Mouse (Mus musculus): ENCODE results near the gene Mapk8ip2. TPM values are rescaled to one million over a fixed set of nuclear protein-coding genes. Genes with fewer than 3 reads are reported as not detected.

Mapk8ip2 gene
- total and polyA plus RNA-seq, 3 experiments, result 0.04 TPM; not detected in 2

DNA sequence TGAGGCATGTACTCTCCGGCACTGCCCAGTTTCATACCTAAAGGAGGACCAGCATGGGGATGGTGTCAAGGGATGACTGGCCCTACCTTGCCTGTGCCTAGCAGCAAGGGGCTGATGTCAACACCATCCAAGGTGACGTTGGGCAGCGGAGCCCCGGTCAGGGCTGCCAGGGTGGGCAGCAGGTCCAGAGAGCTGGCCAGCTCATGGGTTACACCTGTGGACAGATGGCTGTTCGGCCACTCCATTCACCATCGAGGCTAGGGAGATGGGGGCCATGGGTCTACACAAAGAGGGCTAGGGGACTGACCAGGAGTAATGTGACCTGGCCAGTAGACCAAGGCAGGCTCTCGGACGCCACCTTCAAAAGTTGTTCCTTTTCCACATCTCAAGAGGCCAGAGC is 20.2 kb downstream of the Mapk8ip2 start:
- H3K27me3 ChIP-seq (replicated peaks), result no peaks in the 10 kb centered on the region
- in situ Hi-C loops (cut with MboI; ENCODE audit: low pct_ligation_motif_present, low pct_unique_long_range_greater_than_20kb, low sequenced_read_pairs), result no loop called here
- H3K4me3 ChIP-seq (replicated peaks in 1 of 3; ENCODE audit: low read depth in 2 of 3, low read length in 2 of 3, poor library complexity in 1 of 3), result no peak overlapping the region
- H3K27ac ChIP-seq (ENCODE audit: insufficient read depth, low read depth), result no peak overlapping the region
- no peak for DNase-seq (ENCODE audit: extremely low read depth)
- no peak overlapping the region for H3K4me2 ChIP-seq (ENCODE audit: insufficient read depth, low read depth, poor library complexity, severe bottlenecking)
- H3K4me1 ChIP-seq (ENCODE audit: control insufficient read depth in 1 of 2, insufficient read depth in 2 of 2), result peaks cover 8 to 29% of the 10 kb centered on the region in 2 experiments; a peak in 3 of 4 replicates
- dilution Hi-C loops (cut with MboI; ENCODE audit: extremely low pct_ligation_motif_present, extremely low pct_unique_long_range_greater_than_20kb, low sequenced_read_pairs), result no loop called here
- peaks cover 0 to 24% of the 10 kb centered on the region in 2 experiments for H3K36me3 ChIP-seq (replicated peaks in 1 of 2; ENCODE audit: control insufficient read depth in 1 of 2, insufficient read depth in 1 of 2, low read length in 1 of 2)
- no peak for TF ChIP-seq UBTF (IDR thresholded peaks at IDR 0.05; ENCODE audit: low read depth, low read length)
- TF ChIP-seq ETS1 (conservative IDR thresholded peaks at IDR 0.05; ENCODE audit: low read depth, low read length), result no peak
- TF ChIP-seq TBP (conservative IDR thresholded peaks at IDR 0.05; ENCODE audit: low read depth, low read length), result no peak
- no peak for TF ChIP-seq MAX (IDR thresholded peaks at IDR 0.05; ENCODE audit: low read length)
- no peak for TF ChIP-seq MEF2A (IDR thresholded peaks at IDR 0.05; ENCODE audit: borderline replicate concordance, low read depth, low read length)
- TF ChIP-seq ELF1 (IDR thresholded peaks at IDR 0.05; ENCODE audit: low read depth, low read length), result no peak
- no peak for TF ChIP-seq MAZ (IDR thresholded peaks at IDR 0.05; ENCODE audit: low read depth, low read length)
- TF ChIP-seq JUND (conservative IDR thresholded peaks at IDR 0.05; ENCODE audit: low read depth, low read length), result no peak
- no peak for TF ChIP-seq ZC3H11A (IDR thresholded peaks at IDR 0.05; ENCODE audit: low read depth, low read length)
- no peak for TF ChIP-seq CHD1 (IDR thresholded peaks at IDR 0.05; ENCODE audit: low read depth, low read length)
- no peak overlapping the region for H3K9ac ChIP-seq (ENCODE audit: insufficient read depth, low read depth)
- H3K79me2 ChIP-seq (replicated peaks; ENCODE audit: control insufficient read depth, extremely low read depth, insufficient read depth, poor library complexity, severe bottlenecking), result no peaks in the 10 kb centered on the region
- H3K9me3 ChIP-seq (replicated peaks; ENCODE audit: low read length), result no peaks in the 10 kb centered on the region

DNA sequence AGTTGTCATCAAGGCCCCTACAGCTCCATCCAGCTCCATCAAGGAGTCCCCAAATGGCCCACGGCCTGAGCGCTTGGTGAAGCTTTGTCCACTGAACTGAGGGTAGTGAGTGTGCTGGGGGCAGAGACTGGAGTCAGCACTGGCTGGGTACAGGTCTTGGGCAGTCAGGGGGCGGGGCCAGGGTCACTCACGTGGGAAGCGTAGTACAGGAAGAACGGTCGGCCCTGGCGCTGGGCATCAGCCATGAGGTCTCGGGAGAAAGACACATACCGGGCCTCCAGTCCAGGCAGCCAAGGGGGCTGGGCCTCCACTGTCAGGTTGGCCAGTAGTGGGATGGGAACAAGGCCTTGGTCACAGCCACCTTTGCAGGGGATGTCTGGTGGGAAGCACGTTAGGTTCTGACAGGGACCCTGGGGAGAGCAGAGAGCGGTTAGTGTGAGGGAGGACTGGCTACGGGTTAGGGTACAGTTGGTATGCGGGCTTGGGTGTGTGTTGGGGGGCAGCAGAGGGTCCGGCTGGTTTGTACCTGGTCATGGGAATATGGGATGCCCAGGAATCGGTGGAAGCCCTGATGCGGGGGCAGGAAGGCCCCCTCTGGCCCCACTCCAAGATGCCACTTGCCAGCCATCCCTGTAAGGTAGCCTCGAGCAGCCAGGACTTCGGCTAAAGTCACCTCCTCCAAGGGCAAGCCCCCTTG is 21.0 kb downstream of the Mapk8ip2 start:
- peaks cover 8 to 29% of the 10 kb centered on the region in 2 experiments; a peak in 3 of 4 replicates for H3K4me1 ChIP-seq (ENCODE audit: control insufficient read depth in 1 of 2, insufficient read depth in 2 of 2)
- no peak overlapping the region for H3K9ac ChIP-seq (ENCODE audit: insufficient read depth, low read depth)
- H3K9me3 ChIP-seq (replicated peaks; ENCODE audit: low read length), result no peaks in the 10 kb centered on the region
- H3K4me3 ChIP-seq (replicated peaks in 1 of 3; ENCODE audit: low read depth in 2 of 3, low read length in 2 of 3, poor library complexity in 1 of 3), result no peak overlapping the region
- dilution Hi-C loops (cut with MboI; ENCODE audit: extremely low pct_ligation_motif_present, extremely low pct_unique_long_range_greater_than_20kb, low sequenced_read_pairs) (no loop called here), in situ Hi-C loops (cut with MboI; ENCODE audit: low pct_ligation_motif_present, low pct_unique_long_range_greater_than_20kb, low sequenced_read_pairs) (loop anchor here (5.0 kb wide), 1 partner anchor 58 kb away; no protein-coding TSS in a partner anchor)
- peaks cover 0 to 24% of the 10 kb centered on the region in 2 experiments for H3K36me3 ChIP-seq (replicated peaks in 1 of 2; ENCODE audit: control insufficient read depth in 1 of 2, insufficient read depth in 1 of 2, low read length in 1 of 2)
- DNase-seq (ENCODE audit: extremely low read depth), result no peak
- H3K27ac ChIP-seq (ENCODE audit: insufficient read depth, low read depth), result no peak overlapping the region
- H3K79me2 ChIP-seq (replicated peaks; ENCODE audit: control insufficient read depth, extremely low read depth, insufficient read depth, poor library complexity, severe bottlenecking), result no peaks in the 10 kb centered on the region
- H3K27me3 ChIP-seq (replicated peaks), result no peaks in the 10 kb centered on the region
- no peak for TF ChIP-seq EP300 (IDR thresholded peaks at IDR 0.05; ENCODE audit: low read length)
- TF ChIP-seq JUND (conservative IDR thresholded peaks at IDR 0.05; ENCODE audit: low read depth, low read length), result no peak
- TF ChIP-seq NRF1 (IDR thresholded peaks at IDR 0.05; ENCODE audit: low read depth, low read length), result no peak
- no peak for TF ChIP-seq RCOR1 (conservative IDR thresholded peaks at IDR 0.05; ENCODE audit: low read depth, low read length)
- TF ChIP-seq GABPA (IDR thresholded peaks at IDR 0.05; ENCODE audit: insufficient replicate concordance, low read depth, low read length), result no peak
- no peak for TF ChIP-seq KAT2A (IDR thresholded peaks at IDR 0.05; ENCODE audit: insufficient replicate concordance, low read length)
- TF ChIP-seq HCFC1 (IDR thresholded peaks at IDR 0.05; ENCODE audit: low read depth, low read length), result no peak
- no peak for TF ChIP-seq SMC3 (IDR thresholded peaks at IDR 0.05; ENCODE audit: low read depth, low read length)
- no peak for TF ChIP-seq TBP (conservative IDR thresholded peaks at IDR 0.05; ENCODE audit: low read depth, low read length)
- no peak for TF ChIP-seq USF2 (conservative IDR thresholded peaks at IDR 0.05; ENCODE audit: low read depth, low read length)
- TF ChIP-seq E2F4 (IDR thresholded peaks at IDR 0.05; ENCODE audit: insufficient replicate concordance, low read depth, low read length), result no peak
- TF ChIP-seq USF1 (IDR thresholded peaks at IDR 0.05; ENCODE audit: low read depth, low read length), result no peak
- no peak for TF ChIP-seq NELFE (IDR thresholded peaks at IDR 0.05; ENCODE audit: low read depth, low read length)
- TF ChIP-seq MXI1 (IDR thresholded peaks at IDR 0.05; ENCODE audit: low read depth, low read length), result no peak
- no peak overlapping the region for H3K4me2 ChIP-seq (ENCODE audit: insufficient read depth, low read depth, poor library complexity, severe bottlenecking)
